Mouse (Mus musculus) CD8-positive naive resting alpha-beta T cell, adult 2 months (primary cell): ENCODE measurements around the gene Gramd2.
"Not testable (repeated sequence)": the region's sequence is repeated elsewhere in the genome, so short reads cannot be mapped to it uniquely, and the experiment has no call there.

Experiments
- DNase-seq, 2 experiments: peaks; one replicate each; pipeline ENCODE4 v3.0.0; 2022; ENCODE audit warnings: low read depth in 2 of 2, low spot score in 2 of 2

The Gramd2 gene

GRCm38 (mm10) chr9:59718237-59718636, 38.3 kb downstream of the Gramd2 start:
- no peak for DNase-seq

- no peak for DNase-seq
Measured at GRCm38 (mm10) chr9:59721144-59721543, 41.2 kb downstream of the Gramd2 start.

GRCm38 (mm10) chr9:59723096-59723657, 43.2 kb downstream of the Gramd2 start:
- DNase-seq, result peak; percentile 47 to 64

- DNase-seq, result no peak
Measured at GRCm38 (mm10) chr9:59723791-59724442, 44.0 kb downstream of the Gramd2 start.

GRCm38 (mm10) chr9:59725515-59725914, 45.6 kb downstream of the Gramd2 start:
- DNase-seq, result no peak

DNA sequence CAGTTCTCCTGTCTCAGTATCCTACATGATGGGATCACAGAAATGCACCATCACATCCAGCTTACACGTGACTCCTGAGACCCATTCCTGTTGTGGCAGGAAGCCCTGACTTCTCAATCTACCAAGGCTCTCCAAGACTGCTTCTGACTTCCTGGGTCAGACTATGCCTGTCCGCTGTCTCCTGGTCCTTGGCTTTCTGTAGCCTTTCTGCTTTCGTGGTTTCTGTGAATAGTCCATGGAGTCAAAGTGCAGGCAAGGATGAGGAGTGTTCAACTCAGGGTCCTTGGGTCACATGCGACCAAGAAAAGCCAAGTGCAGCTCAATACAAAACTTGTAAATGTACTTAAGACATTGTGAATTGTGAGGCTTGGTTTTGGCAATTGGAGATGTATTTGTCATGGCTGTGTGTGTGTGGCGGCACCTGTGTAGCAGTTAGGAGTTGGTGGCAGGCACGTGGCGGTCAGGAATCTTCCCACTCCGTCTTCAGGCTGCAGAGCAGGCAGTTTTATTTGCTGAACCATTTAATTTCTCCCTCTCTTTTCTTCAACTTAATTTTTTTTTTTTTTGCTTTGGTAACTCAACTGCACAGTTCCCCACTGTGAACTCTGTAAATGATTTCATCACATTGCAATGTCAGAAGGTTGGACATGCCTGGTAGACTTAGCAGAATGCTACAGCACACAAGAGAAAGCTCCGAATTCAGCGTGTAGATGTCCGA, 47.8 kb downstream of the Gramd2 start:
- DNase-seq, result no peak

DNA sequence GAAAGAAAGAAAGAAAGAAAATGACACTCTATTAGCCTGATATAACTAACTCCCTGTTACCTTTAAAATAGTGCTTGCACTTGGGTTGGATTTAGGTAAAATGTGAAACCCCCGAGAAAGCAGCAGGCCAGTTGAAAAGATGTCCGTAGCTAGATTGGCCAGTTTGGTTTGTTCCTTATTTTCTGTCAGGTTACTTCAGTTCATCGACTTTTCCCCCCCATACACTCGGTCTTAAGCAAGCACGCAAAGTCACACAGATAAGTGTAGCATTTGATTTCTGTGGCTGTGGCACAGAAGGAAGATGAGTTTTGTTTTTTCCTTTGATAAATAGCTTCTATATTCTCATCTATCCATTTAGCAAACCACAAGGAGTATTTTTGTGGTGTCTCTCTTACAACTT, 51.2 kb downstream of the Gramd2 start:
- no peak for DNase-seq

DNA sequence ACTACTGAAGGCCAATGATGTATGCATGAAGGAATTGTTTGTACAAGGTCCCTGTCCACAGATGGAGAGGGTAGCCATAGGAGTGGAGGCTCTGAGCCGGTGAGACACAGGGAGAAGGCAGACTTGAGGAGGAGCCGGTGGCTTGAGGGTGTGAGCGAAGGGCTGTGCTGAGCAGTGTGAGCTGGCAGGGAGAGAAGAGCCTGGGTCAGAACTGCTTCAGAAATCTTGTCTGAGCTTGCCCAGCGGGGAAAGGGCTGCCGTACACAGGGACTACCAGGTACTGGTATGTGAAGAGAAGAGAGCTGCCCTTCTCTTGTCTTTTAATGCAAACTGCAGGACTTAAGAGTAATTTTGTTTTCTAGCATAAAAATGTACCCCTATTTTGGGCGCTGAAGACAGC, 53.1 kb downstream of the Gramd2 start:
- DNase-seq, result no peak

GRCm38 (mm10) chr9:59735394-59735793, 55.5 kb downstream of the Gramd2 start:
- DNase-seq, result no peak

DNA sequence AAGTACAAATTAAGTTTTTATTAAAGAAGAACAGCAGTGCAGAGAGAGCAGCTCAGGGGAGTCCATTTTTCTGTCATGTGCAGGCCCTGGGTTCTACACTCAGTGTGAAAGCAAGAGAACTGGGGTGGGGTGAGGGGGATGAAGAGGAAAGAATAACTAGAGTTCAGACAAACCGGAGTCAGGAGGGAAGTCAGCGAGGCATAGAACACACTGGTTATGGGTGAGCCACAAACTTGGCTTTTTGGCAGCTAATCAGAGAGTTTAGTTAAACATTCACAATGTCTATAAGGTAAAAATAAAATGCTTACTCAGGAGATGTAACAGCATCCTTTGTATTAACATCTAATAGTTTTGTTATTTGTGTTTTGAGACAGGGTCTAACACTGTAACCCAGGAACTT, 60.6 kb downstream of the Gramd2 start:
- DNase-seq, result no peak

DNA sequence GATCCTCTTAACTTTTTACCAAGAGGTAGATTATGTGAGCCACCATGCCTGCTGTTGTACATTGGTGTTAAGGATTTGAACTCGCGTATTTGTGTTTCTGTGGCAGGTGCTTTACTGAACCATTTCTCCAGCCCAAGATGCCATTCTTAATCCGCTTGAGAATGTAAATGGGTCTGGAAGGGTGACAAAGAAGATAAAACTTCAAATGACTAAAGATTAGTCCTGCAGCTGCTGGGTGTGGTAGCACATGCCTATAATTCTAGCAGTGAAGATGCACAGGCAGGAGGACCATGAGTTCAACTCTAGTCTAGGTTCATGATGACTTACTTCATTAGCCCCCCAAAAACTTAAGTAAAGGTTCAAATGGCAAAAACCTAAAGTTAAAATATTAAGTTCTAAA, 64.0 kb downstream of the Gramd2 start:
- DNase-seq, result no peak

DNA sequence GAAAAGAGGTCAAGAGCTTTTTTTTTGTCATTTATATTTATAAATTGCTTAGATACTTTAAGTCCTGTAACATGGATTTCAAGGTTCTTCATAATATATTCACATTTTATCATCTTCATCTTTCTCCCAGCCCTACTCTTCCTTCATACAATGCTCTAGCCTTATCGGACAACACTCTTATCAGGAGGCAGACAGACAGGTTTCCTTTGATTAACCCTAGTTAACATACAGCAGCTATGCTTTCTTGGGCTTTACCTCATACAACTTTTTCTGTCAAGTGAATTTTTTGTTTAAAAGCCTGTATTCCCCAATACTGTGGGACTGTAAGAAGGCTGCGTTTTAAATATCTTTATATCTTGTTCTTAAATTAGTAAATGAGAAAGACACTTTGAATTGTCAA, 68.4 kb downstream of the Gramd2 start:
- DNase-seq, result no peak

DNA sequence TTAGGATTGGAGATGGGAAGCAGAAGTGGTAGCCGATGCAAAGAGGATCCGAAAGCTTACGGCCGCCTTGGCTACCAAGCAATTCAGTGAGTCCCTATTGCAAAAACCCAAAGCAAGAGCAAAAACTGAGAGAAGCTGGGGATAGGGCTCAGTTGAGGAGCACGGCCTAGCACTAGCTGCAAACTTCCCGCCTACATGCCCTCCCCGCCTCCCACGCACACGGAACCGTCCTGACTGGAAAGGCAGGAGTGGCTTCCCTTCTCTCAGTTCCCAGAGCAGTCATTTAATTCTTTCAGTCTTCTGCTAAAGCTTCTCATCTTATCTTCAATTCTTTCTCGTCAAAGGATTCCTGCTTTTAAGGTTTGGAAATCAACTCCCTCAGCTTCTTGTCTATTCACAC, 69.0 kb downstream of the Gramd2 start:
- DNase-seq, result no peak

DNA sequence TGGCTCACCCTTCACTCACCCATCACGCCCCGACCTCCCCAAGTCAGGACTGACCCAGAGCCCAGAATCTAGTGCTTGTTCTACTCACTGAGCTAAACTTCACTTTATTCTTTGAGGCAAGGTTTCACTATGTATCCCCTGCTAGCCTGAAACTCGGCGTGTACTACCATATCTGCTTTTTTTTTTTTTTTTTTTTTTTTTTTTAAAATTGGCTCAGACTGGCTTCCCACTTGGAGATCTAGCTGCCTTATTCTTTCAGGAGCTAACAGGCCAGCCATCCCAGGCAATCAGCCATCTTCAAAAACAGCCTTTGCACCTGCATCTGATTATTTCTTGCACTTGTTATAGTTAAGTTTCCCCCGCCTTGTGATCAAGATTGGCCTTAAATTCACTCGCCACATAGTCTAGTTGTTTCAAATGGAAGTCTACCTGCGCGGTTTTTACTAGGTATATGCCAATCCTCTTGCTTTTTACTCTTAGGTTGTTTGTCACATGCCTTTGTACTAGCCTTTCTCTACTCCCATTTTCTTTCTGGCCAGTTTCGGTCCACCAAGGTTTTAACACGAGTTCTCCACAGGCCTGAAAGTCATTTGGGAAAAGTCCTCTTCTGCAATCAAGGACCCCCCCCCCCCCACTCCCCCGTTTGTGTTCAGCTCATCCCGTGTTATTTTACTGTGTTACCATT, 69.8 kb downstream of the Gramd2 start:
- no peak for DNase-seq

GRCm38 (mm10) chr9:59750267-59751065, 70.5 kb downstream of the Gramd2 start, which contains the start of the genes Senp8 and Myo9a:
TSS of gene Senp8 (minus strand) at chr9:59750710.
TSS of gene Myo9a (plus strand) at chr9:59750896.
- peak; percentile 99 to 100 for DNase-seq

DNA sequence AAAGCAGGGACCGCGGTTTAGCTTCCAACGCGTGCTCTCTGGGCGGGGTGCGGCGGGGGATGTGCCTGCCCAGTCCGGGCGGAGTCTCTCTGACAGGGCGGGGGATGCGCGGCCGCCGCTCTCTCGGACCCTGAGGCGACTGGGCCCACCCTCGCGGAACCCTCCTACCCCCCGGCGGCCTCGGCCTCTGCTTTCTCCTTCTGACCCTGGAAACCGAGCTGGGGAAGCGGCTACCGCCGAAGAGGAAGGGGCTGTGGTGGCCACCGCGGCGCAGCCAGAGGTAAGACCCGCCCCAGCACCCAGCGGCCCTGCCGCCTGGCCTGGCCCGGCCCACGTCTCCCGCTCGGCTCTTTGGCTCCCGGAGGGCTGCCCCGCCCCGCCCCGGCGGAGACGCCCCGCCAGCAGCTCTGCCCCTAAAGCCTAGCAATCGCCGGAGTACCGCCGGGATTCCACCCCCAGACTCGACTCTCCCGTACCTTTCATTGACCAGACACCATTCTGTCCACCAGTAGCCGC, 71.2 kb downstream of the Gramd2 start:
- peak in 1 of 2 experiments; percentile 74 for DNase-seq

GRCm38 (mm10) chr9:59751966-59752365, 72.0 kb downstream of the Gramd2 start:
- DNase-seq, result no peak

DNA sequence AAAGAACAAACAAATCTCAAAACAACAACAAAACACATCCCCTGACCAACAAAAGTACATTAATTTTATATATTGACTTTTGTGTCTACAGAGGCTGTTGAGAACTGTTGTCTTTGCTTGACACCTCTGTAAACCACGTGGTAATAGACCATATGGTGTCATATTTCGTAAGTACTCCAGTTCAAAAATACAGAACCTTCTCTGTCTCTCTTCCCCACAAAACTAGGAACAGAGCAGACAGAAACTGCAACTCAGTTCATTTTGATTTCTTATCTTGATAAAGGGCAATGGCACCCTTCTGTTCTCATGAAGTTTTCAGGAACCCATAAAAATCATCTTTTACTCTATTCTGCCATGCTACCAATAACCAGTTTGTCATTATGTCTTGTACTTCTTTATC, 75.3 kb downstream of the Gramd2 start:
- DNase-seq, result no peak

- not testable (repeated sequence) for DNase-seq
Measured at GRCm38 (mm10) chr9:59757016-59757415, 77.1 kb downstream of the Gramd2 start.

DNA sequence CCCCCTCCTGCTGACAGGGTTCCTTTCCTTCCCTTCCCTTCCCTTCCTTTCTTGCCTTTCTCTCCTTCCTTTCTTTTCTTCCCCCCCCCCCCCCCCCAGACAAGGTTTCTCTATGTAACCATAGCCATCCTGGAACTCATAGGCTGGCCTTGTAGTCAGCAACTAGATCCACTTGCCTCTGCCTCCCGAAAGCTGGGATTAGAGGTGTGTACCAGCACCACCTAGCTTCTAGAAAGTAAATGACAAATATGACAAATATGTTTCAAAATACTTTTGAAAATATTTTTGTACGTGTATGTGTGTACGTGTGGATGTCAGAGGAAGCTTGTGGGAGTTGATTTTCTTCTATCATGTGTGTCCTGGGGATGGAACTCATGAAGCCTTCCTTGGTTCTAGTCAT, 80.6 kb downstream of the Gramd2 start:
- no peak for DNase-seq

DNA sequence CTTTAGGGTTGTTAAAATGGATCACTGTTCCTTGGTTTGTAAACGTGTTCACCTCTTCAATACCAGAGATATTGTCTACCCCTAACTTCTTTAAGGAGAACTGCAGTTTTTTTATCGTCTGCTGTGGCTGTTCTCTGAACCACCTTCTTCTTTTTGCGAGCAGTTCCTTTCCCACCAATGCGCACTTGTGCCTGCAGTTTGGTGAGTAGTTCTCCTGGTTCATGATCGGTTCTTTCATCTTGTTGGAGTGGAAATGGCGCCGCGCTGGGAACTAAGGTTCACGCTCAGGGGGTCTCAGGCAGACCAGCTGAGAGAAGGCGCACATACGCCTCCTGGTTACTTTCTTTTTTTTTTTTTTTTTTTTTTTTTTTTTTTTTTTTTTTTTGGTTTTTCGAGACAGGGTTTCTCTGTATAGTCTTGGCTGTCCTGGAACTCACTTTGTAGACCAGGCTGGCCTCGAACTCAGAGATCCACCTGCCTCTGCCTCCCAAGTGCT, 87.1 kb downstream of the Gramd2 start:
- not testable (repeated sequence) for DNase-seq
